Mouse (Mus musculus) brain, embryonic 14.5 days (tissue): ENCODE results near the gene Itpr2.

Experiments used
- CTCF ChIP-seq: fragments of 200-500 bp; IDR thresholded peaks from 2 replicates; pipeline ENCODE4 v1.5.1; 2012; ENCODE audit warnings: inconsistent platforms, mild to moderate bottlenecking, moderate library complexity, borderline replicate concordance; ENCODE audit not compliant: insufficient read depth, insufficient read length; ENCODE audit errors: extremely low read depth
- POLR2A ChIP-seq: fragments of 200-500 bp; IDR thresholded peaks from 2 replicates; pipeline ENCODE4 v1.6.1; 2012; ENCODE audit warnings: mild to moderate bottlenecking, inconsistent platforms, borderline replicate concordance; ENCODE audit not compliant: poor library complexity, insufficient read depth, insufficient read length, severe bottlenecking; ENCODE audit errors: extremely low read depth

DNA sequence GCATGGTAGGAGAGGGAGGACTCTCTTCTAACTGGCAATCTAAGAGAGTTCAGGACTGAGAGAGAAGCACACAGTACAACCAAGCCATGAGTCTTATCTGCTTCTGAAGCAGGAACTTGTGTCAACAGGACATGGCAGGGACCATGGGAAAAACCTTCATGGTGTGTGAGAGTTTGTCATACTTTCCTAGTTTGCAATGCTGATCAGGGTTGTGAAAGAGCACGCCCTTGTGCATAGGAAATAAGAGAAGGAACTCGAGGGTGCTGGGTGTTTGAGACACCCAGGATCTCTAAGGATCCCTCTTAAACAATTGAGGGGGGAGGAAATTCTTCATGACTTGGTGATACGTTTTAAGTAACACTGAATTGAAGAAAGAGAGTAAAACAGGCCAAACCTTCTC is 172.9 kb downstream of the Itpr2 start:
- TF ChIP-seq POLR2A, result no peak
- TF ChIP-seq CTCF, result no peak
